Mouse (Mus musculus) layer of hippocampus, postnatal 14 days (tissue): ENCODE measurements at regions not wholly inside any gene's neighbourhood (a gene's known extent, or its start where the extent isn't known, plus 50 kb on each side); places are given as distances from the start of the nearest gene placed in this dataset.

Experiments used
- DNase-seq, 2 experiments: peaks; one replicate each; pipeline ENCODE4 v3.0.0; 2021 to 2022; ENCODE audit warnings: low spot score in 2 of 2, mixed read lengths in 1 of 2

- DNase-seq, result no peak
Observed at GRCm38 (mm10) chr5:146684429-146684828, 99.4 kb upstream of the Gpr12 start.

DNA sequence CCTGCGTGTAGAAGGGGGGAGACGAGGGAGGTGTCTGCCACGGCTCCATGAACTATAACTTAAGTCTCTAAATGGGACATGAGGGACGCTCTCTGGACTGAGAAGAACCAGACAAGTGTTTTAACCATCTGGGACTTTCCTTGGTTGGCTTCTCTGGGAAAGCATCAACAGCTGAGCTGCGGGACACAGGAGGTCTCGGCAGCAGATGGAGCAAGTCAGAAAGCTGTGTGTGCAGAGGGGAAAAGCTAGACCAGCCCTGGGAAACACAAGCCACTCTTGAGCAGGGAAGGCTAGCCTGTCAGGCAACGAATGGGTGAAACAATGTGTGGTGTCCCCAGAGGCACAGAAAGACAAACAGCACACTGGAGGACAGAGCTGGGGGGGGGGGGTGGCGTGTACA is 98.5 kb upstream of the Gpr12 start:
- no peak for DNase-seq

- no peak for DNase-seq
Observed at GRCm38 (mm10) chr5:146682893-146683292, 97.9 kb upstream of the Gpr12 start.

DNA sequence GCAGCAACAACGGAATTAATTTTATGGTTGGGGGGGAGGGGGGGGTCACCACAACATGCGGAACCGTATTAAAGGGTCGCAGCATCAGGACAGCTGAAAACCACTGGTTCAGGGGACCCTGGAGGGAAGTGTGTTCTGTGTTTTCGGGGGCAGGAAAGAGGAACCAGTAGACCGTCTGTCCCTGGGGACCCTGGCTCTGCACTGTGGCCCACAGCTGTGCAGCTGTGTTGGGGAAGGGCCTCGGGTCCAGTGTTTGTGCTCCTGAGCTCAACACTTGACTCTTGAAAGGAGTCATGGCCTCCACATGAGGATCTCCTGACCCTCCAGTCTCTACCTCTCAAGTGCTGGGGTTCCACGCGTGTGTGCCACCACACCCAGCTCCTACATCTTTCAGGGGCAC is 96.5 kb upstream of the Gpr12 start:
- DNase-seq, result no peak

- no peak for DNase-seq
Observed at GRCm38 (mm10) chr5:146679198-146679681, 94.2 kb upstream of the Gpr12 start.

DNA sequence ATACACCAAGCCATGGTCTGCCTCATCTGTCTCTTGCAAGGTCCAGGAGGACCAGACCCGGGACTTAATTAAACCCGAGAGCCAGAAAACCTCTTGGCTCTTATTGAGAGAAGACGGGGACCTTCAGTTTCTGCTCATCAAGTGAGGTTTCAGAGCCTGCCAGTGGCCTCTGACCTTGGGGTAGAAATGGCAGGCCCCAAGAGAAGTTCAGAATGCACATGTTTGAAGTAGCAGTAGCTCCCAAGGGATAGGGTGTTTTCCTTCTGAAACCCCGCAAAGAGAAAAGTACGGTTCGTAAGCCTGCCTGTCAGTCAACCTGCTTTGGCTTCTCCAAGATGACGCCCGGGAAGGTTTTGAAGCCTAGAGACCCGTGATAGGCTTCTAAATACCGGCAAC is 93.7 kb upstream of the Gpr12 start:
- no peak for DNase-seq

DNA sequence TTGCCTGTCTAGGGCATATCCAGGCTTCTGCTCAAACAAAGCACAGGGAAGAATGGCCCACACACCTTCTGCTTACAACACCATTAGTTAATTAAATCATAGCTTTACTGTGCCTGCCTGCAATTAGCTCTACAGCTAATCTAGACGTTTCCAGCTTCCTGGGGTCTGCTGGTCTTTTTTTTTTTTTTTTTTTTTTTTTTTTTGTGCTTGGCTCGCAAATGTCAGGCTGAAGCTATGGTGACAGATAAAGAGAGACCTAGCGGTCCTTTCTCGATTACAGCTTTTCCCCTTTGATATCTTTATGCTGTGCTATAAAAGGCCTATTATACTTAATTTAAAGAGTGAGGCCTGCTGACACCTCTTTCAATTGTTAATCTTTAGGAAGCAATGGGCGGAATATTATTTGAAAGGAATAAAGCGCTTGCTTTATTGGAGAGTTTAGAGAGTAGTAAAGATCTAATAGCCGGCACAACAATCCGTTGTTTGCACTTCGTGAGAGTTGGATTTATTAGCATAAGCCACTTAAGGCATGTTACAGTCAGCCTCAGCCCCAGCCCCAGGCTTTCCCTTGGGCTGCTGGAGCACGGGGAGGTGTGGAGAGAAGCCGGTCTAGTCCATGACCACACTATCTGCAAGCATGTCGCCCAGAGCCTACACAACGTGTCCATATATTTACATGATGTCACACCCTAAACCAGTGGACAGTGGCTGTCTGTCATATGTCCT is 93.2 kb upstream of the Gpr12 start:
- DNase-seq, result no peak

DNA sequence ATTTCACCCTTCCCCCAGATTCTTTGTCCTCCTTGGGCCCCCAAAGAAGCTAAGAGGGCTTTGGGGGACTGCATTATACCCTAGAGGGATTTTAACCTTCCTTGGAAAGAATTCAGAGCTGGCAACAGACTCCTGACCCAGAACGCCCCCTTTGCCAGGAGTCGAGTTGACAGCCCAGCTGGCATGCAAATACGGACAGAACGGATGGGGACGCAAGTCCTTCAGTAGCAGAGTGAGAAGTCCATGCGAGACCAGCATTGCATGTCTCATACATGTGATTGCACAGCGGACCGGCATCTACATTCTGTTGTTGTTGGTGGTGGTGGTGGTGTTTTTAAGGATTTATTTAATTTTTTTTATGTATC is 92.1 kb upstream of the Gpr12 start:
- DNase-seq, result no peak

DNA sequence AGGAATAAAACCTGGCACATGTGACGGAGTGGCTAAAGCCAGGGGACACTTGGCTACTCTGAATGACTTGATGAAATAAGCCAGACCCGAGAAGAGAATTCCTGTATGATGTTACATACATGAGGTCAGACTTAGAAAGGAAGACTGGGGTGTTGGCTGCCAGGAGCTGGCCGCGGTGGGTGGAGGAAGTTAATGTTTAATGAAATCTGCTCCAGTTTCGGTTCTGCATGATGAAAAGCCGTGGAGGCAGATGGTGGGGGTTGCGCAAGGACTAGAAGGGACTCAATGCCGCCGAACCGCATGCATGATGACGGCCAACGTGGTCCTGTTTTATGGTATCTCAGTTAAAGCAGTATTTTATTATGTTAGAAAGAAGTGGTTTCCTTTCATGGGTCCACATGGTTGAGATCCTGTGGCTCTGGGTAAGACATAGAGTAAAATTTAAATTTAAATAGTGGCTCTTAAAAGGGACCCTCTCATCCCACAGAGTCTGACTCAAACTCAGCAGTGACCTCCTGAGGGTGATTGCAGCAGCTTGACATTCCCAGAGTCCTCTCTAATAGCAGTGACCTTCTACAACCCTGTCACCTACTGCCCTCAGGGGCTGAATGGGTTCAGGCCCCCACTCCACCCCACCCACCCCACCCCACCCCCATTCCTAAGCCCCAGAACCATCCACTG is 91.6 kb upstream of the Gpr12 start:
- DNase-seq, result no peak

- no peak for DNase-seq
Observed at GRCm38 (mm10) chr5:146675887-146676277, 90.8 kb upstream of the Gpr12 start.

- DNase-seq, result peak; percentile 72 to 74
Observed at GRCm38 (mm10) chr5:146675006-146675886, 90.2 kb upstream of the Gpr12 start.

GRCm38 (mm10) chr5:146661751-146662150 is 76.7 kb upstream of the Gpr12 start:
- DNase-seq, result no peak

GRCm38 (mm10) chr5:146657228-146657627 is 72.2 kb upstream of the Gpr12 start:
- no peak for DNase-seq

- DNase-seq, result no peak
Observed at GRCm38 (mm10) chr5:146655394-146655793, 70.4 kb upstream of the Gpr12 start.

GRCm38 (mm10) chr5:146653686-146654450 is 68.8 kb upstream of the Gpr12 start:
- DNase-seq, result no peak

DNA sequence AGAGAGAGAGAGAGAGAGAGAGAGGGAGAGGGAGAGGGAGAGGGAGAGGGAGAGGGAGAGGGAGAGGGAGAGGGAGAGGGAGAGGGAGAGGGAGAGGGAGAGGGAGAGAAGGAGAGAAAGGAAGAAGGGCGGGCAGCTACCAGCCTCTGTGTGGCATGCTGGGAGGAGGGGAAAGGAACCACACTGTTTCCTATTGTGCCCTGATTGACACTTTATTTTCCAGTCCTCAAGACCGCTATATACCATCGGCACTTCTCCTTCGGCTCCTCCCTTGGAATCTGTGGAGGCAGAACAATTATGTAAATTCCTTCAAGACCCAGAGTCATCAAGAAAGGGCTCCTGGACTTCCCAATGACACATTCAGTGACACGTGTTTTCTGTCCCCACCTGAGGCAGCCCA is 67.8 kb upstream of the Gpr12 start:
- DNase-seq, result no peak

- DNase-seq, result no peak
Observed at GRCm38 (mm10) chr5:146648519-146649060, 63.6 kb upstream of the Gpr12 start.

DNA sequence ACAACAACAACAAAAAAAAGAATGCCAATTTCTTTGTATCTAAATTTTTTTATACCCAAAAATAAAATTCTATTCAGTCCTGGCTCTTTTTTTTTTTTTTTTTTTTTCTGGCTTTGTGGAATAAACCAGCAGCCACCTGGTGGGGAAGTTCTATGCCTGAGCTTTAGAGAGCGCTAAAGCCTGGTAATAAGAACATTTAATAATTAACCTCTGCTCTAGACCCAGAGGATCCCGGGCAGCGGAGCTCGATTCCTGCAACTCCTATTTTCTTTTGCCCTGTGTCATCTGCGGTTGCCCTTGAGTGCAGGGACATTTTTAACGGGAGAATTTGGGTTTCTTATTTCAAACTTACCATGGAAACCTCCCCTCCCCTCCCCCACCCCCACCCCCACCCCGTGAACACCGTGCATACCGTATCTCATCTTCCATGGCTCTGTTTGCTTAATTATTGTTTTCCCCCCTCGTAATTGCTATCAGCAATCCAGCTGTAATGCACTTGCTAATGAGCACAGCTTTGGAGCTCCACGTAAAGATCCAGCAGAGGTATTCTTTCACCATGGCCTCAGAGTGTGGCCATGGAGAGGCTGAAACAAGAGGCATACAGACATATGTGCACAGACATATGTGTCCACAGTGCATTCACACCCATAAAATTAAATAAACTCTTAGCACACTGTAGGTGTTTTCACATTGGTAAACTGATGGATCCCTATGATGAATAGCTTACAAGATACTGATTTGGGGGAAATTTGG is 62.8 kb upstream of the Gpr12 start:
- DNase-seq, result no peak

DNA sequence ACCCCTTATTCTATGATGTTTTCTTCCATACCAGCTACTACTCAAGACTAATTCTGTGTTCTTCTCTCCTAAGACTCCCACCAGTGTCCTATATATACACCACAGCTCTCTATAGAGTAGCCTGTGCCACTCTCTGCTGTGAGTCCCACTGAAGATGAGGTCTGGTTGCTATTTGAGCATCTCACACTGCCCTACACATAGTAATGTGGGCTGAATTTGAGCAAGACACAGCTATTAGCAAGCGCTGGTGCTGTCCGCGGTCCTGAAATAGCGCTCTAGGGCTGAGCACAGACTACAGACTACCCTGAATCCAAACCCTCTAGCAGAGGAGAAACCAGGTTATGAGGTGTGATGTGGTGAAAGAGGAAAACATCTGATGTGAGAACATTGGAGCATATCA is 59.5 kb upstream of the Gpr12 start:
- no peak for DNase-seq

DNA sequence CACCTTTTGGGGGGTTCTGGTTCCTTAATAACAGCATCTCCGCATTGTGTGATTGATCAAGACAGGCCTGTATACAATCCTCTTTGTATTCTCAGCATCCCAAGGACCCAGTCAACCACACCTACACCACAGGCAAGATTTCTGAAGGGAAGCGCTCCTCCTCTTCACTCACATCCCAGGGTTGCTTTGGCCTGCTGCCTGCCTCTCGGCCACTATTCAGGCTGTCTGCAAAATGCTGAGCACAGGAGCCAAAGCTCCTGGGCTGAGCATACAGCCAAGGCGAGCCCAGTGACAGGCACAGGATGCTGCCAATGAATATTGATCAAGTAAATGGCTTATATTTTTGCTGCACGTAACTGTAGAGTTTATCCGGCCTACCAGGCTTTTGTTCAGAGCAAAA is 56.9 kb upstream of the Gpr12 start:
- no peak for DNase-seq
